Mouse (Mus musculus): ENCODE measurements around the gene Zc2hc1c. TPM values are rescaled to one million over a fixed set of nuclear protein-coding genes. Genes with fewer than 3 reads are reported as not detected.
A peak's percentile ranks its signal among the peaks of the same experiment; 100 is the strongest.

Zc2hc1c gene
- polyA plus RNA-seq (2014; fragmentation: Nextera tagmentation; extraction: Ambion mirVana): 0.67 and 0.85 TPM in 2 replicates

DNA sequence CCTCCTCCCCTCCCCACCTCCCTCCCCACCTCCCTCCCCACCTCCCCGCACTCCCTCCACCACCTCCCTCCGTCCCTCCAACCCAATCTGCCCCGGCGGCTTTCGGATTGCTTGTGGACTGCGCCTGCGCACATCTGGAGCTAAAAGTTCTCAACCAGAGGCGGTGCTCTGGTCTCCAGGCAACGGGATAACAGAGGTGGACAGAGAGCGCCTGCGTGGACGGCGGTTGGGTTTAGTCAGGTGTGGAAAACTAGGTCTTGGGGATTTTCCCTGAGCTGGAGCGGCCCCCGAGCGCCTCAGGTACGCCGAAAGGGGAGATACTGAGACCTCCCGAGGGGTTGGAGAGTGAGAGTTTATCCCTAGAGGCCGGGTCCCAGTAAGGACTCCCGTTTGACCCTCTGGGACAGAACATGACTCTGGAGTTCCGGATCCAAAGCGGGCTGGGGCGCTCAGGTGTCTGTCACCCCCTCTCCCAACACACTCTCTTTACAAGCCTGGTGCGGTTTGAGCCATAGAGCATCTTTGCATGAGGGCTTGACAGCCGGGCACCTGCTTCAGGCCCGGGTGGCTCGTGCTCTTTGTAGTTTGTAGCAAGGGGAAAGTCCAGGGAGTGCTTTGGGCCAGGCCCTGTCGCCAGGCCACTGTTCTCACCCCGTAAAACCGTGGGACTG lies at the start of gene Zc2hc1c:
TSS of gene Zc2hc1c (plus strand) at position 106 of the 671 bp plus-strand sequence.
- peak within 1 kb of the TSS; percentile 26; the same call in 1 of the 2 replicates for H3K27ac ChIP-seq (replicated peaks; ENCODE audit: low read depth, low read length)
- ATAC-seq (ENCODE audit: insufficient number of reproducible peaks, low FRiP score, low TSS enrichment, low read depth): peak; percentile 86
- WGBS: 2% methylated on average over 30 of the region's 31 CpGs

DNA sequence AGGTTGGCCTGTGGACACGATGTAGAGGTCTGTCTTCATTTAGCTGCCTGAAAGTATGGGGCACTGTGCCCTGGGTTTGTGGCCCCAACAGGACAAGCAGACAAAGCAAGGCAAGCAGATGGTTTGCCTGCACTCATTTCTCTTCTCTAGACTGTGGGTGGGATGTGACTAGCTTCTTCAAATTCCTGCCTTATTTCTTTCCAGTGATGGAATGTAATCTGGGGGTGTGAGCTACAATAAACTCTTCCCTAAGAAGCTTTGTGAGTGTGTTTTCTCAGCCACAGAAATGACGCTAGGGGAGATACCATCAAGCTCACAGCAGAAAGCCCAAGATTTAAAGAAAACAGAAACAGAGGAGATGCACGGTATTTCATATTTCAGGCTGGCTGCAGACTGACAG lies 36.3 kb upstream of the Zc2hc1c start:
- no peaks in the 10 kb centered on the region for H3K27me3 ChIP-seq (ENCODE audit: control insufficient read depth, insufficient read depth, low read length)
- no peaks in the 10 kb centered on the region for H3K36me3 ChIP-seq (ENCODE audit: control insufficient read depth, insufficient read depth, low read length)
- no peak for DNase-seq (ENCODE audit: low spot score)
- H3K27ac ChIP-seq (replicated peaks; ENCODE audit: low read depth, low read length): no peak overlapping the region
- WGBS: 84% methylated on average over 3 of the region's 3 CpGs
- no peak overlapping the region for H3K9ac ChIP-seq (ENCODE audit: low read length)
- H3K4me1 ChIP-seq (ENCODE audit: control insufficient read depth, insufficient read depth, low read length): 0 out of 2 replicates have a peak, but pooled peaks cover under 1% of the 10 kb centered on the region
- H3K4me2 ChIP-seq (ENCODE audit: low read depth, severe bottlenecking): no peak overlapping the region
- no peaks in the 10 kb centered on the region for H3K9me3 ChIP-seq (ENCODE audit: control insufficient read depth, low read length)
- H3K4me3 ChIP-seq (ENCODE audit: low read depth, low read length): no peak overlapping the region
- ATAC-seq (ENCODE audit: insufficient number of reproducible peaks, low FRiP score, low TSS enrichment, low read depth): no peak

More for the DNA sequence above, at the start of gene Zc2hc1c:
- H3K9me3 ChIP-seq (ENCODE audit: control insufficient read depth, low read length): no peaks in the 10 kb centered on the region
- peak within 1 kb of the TSS; percentile 60 for H3K9ac ChIP-seq (ENCODE audit: low read length)
- H3K27me3 ChIP-seq (ENCODE audit: control insufficient read depth, insufficient read depth, low read length): no peaks in the 10 kb centered on the region
- H3K4me2 ChIP-seq (ENCODE audit: low read depth, severe bottlenecking): peak within 1 kb of the TSS; percentile 60
- no peaks in the 10 kb centered on the region for H3K36me3 ChIP-seq (ENCODE audit: control insufficient read depth, insufficient read depth, low read length)
- DNase-seq (ENCODE audit: low spot score): peak; percentile 93
- H3K4me3 ChIP-seq (ENCODE audit: low read depth, low read length): peak within 1 kb of the TSS; percentile 46
- H3K4me1 ChIP-seq (ENCODE audit: control insufficient read depth, insufficient read depth, low read length): peaks cover 7% of the 10 kb centered on the region

- no peak overlapping the region for H3K9ac ChIP-seq (ENCODE audit: low read length)
- H3K4me2 ChIP-seq (ENCODE audit: low read depth, severe bottlenecking): no peak overlapping the region
- no peaks in the 10 kb centered on the region for H3K9me3 ChIP-seq (ENCODE audit: control insufficient read depth, low read length)
- 0 out of 2 replicates have a peak, but pooled peaks cover 2% of the 10 kb centered on the region for H3K4me1 ChIP-seq (ENCODE audit: control insufficient read depth, insufficient read depth, low read length)
- 69% methylated on average over 7 of the region's 7 CpGs for WGBS
- no peaks in the 10 kb centered on the region for H3K36me3 ChIP-seq (ENCODE audit: control insufficient read depth, insufficient read depth, low read length)
- H3K27ac ChIP-seq (replicated peaks; ENCODE audit: low read depth, low read length): 0 out of 2 replicates have a peak overlapping the region, but pooled peaks have one; percentile 44
- no peak for DNase-seq (ENCODE audit: low spot score)
- ATAC-seq (ENCODE audit: insufficient number of reproducible peaks, low FRiP score, low TSS enrichment, low read depth): 0 out of 2 replicates have a peak, but pooled peaks have one; percentile 39
- H3K27me3 ChIP-seq (ENCODE audit: control insufficient read depth, insufficient read depth, low read length): no peaks in the 10 kb centered on the region
- H3K4me3 ChIP-seq (ENCODE audit: low read depth, low read length): no peak overlapping the region
Observed at GRCm38 (mm10) chr12:85256074-85256751, 32.2 kb upstream of the Zc2hc1c start.

- WGBS: 88% methylated on average over 7 of the region's 7 CpGs
- H3K27ac ChIP-seq (replicated peaks; ENCODE audit: low read depth, low read length): no peak overlapping the region
- H3K9me3 ChIP-seq (ENCODE audit: control insufficient read depth, low read length): no peaks in the 10 kb centered on the region
- ATAC-seq (ENCODE audit: insufficient number of reproducible peaks, low FRiP score, low TSS enrichment, low read depth) (no peak), DNase-seq (ENCODE audit: low spot score) (no peak)
- no peak overlapping the region for H3K4me3 ChIP-seq (ENCODE audit: low read depth, low read length)
- 0 out of 2 replicates have a peak, but pooled peaks cover 4% of the 10 kb centered on the region for H3K4me1 ChIP-seq (ENCODE audit: control insufficient read depth, insufficient read depth, low read length)
- H3K27me3 ChIP-seq (ENCODE audit: control insufficient read depth, insufficient read depth, low read length): no peaks in the 10 kb centered on the region
- no peak overlapping the region for H3K4me2 ChIP-seq (ENCODE audit: low read depth, severe bottlenecking)
- no peak overlapping the region for H3K9ac ChIP-seq (ENCODE audit: low read length)
- H3K36me3 ChIP-seq (ENCODE audit: control insufficient read depth, insufficient read depth, low read length): no peaks in the 10 kb centered on the region
Observed at GRCm38 (mm10) chr12:85257008-85257639, 31.3 kb upstream of the Zc2hc1c start.

DNA sequence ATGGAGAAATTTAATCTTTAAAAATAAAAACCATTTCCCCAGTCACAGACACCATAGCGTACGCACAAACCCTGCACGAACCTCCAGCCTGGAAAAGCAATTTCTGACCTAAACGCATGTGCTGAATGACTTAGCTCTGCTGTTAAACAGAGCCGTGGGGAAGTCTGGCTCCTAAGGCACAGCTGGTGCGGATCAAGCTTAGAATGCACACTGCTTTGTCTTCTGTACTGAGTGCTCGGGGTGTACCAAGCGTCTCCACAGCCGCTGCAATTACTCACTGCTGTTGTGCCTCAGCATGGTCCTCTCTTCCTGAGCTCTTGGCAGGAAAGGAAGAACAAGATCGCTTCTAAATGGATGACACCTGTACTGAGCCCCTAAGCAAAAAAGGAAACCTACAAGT lies 25.9 kb upstream of the Zc2hc1c start:
- DNase-seq (ENCODE audit: low spot score): peak; percentile 79
- 23% methylated on average over 10 of the region's 10 CpGs for WGBS
- peak; percentile 78; the same call in 1 of the 2 replicates for ATAC-seq (ENCODE audit: insufficient number of reproducible peaks, low FRiP score, low TSS enrichment, low read depth)

GRCm38 (mm10) chr12:85263190-85263589 lies 25.2 kb upstream of the Zc2hc1c start:
- peak overlapping the region; percentile 70 for H3K27ac ChIP-seq (replicated peaks; ENCODE audit: low read depth, low read length)
- no peaks in the 10 kb centered on the region for H3K36me3 ChIP-seq (ENCODE audit: control insufficient read depth, insufficient read depth, low read length)
- WGBS: 70% methylated on average over 5 of the region's 5 CpGs
- H3K4me1 ChIP-seq (ENCODE audit: control insufficient read depth, insufficient read depth, low read length): peaks cover 16% of the 10 kb centered on the region; the same call in 1 of the 2 replicates
- no peak overlapping the region for H3K9ac ChIP-seq (ENCODE audit: low read length)
- ATAC-seq (ENCODE audit: insufficient number of reproducible peaks, low FRiP score, low TSS enrichment, low read depth) (no peak), DNase-seq (ENCODE audit: low spot score) (no peak)
- H3K9me3 ChIP-seq (ENCODE audit: control insufficient read depth, low read length): no peaks in the 10 kb centered on the region
- no peaks in the 10 kb centered on the region for H3K27me3 ChIP-seq (ENCODE audit: control insufficient read depth, insufficient read depth, low read length)
- no peak overlapping the region for H3K4me2 ChIP-seq (ENCODE audit: low read depth, severe bottlenecking)
- no peak overlapping the region for H3K4me3 ChIP-seq (ENCODE audit: low read depth, low read length)

More for the DNA sequence above, 25.9 kb upstream of the Zc2hc1c start:
- Histone ChIP-seq H3K27ac (replicated peaks; ENCODE audit: low read depth, low read length) (peak overlapping the region; percentile 70; the same call in 1 of the 2 replicates), H3K4me1 (ENCODE audit: control insufficient read depth, insufficient read depth, low read length) (peaks cover 16% of the 10 kb centered on the region; the same call in 1 of the 2 replicates), H3K4me2 (ENCODE audit: low read depth, severe bottlenecking) (no peak overlapping the region), H3K9ac (ENCODE audit: low read length) (no peak overlapping the region), H3K4me3 (ENCODE audit: low read depth, low read length) (no peak overlapping the region), H3K36me3 (ENCODE audit: control insufficient read depth, insufficient read depth, low read length) (no peaks in the 10 kb centered on the region), H3K9me3 (ENCODE audit: control insufficient read depth, low read length) (no peaks in the 10 kb centered on the region), H3K27me3 (ENCODE audit: control insufficient read depth, insufficient read depth, low read length) (no peaks in the 10 kb centered on the region)

GRCm38 (mm10) chr12:85264531-85264930 lies 23.9 kb upstream of the Zc2hc1c start:
- H3K9ac ChIP-seq (ENCODE audit: low read length): no peak overlapping the region
- H3K4me1 ChIP-seq (ENCODE audit: control insufficient read depth, insufficient read depth, low read length): peaks cover 16% of the 10 kb centered on the region; the same call in 1 of the 2 replicates
- WGBS: 63% methylated on average over 8 of the region's 8 CpGs
- no peaks in the 10 kb centered on the region for H3K9me3 ChIP-seq (ENCODE audit: control insufficient read depth, low read length)
- H3K4me2 ChIP-seq (ENCODE audit: low read depth, severe bottlenecking): no peak overlapping the region
- ATAC-seq (ENCODE audit: insufficient number of reproducible peaks, low FRiP score, low TSS enrichment, low read depth) (peak; percentile 56; the same call in 1 of the 2 replicates), DNase-seq (ENCODE audit: low spot score) (peak; percentile 32)
- H3K27me3 ChIP-seq (ENCODE audit: control insufficient read depth, insufficient read depth, low read length): no peaks in the 10 kb centered on the region
- H3K36me3 ChIP-seq (ENCODE audit: control insufficient read depth, insufficient read depth, low read length): no peaks in the 10 kb centered on the region
- H3K27ac ChIP-seq (replicated peaks; ENCODE audit: low read depth, low read length): peak overlapping the region; percentile 70
- no peak overlapping the region for H3K4me3 ChIP-seq (ENCODE audit: low read depth, low read length)

DNA sequence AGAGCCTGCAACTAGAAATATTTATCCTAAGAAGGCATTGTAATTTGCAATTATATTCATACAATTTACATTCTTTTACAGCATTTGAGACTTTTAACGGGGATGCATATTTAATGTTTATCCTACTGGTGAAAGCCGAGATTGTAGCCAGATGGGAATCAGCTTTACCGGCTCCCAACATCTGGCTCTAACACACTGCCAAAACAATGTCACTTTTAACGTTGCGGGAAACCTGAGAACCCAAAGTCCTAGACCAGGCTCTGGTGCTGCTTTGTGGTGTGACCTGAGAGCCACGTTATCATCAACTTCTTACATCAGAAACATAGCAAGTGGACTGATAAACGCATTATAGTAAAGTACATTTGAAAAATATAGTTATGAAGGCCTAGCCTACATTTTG lies 23.5 kb upstream of the Zc2hc1c start:
- peak; percentile 73; the same call in 1 of the 2 replicates for ATAC-seq (ENCODE audit: insufficient number of reproducible peaks, low FRiP score, low TSS enrichment, low read depth)

More for the DNA sequence above, 23.5 kb upstream of the Zc2hc1c start:
- peak; percentile 69 for DNase-seq (ENCODE audit: low spot score)
- H3K27ac ChIP-seq (replicated peaks; ENCODE audit: low read depth, low read length): peak overlapping the region; percentile 38; the same call in 1 of the 2 replicates
- no peaks in the 10 kb centered on the region for H3K9me3 ChIP-seq (ENCODE audit: control insufficient read depth, low read length)
- no peak overlapping the region for H3K4me2 ChIP-seq (ENCODE audit: low read depth, severe bottlenecking)
- no peak overlapping the region for H3K4me3 ChIP-seq (ENCODE audit: low read depth, low read length)
- H3K9ac ChIP-seq (ENCODE audit: low read length): no peak overlapping the region
- peaks cover 17% of the 10 kb centered on the region; the same call in 1 of the 2 replicates for H3K4me1 ChIP-seq (ENCODE audit: control insufficient read depth, insufficient read depth, low read length)
- no peaks in the 10 kb centered on the region for H3K27me3 ChIP-seq (ENCODE audit: control insufficient read depth, insufficient read depth, low read length)
- 25% methylated on average over 7 of the region's 7 CpGs for WGBS
- no peaks in the 10 kb centered on the region for H3K36me3 ChIP-seq (ENCODE audit: control insufficient read depth, insufficient read depth, low read length)
